Mouse (Mus musculus) megakaryocyte, adult 5-6 weeks (primary cell): ENCODE measurements around the gene Slc16a3. TPM values are rescaled to one million over a fixed set of nuclear protein-coding genes. Genes with fewer than 3 reads are reported as not detected.

Source experiments
- ATAC-seq: 2 replicates; pipeline ENCODE4 v1.8.0; 2016; ENCODE audit warnings: mild to moderate bottlenecking, inconsistent platforms; ENCODE audit not compliant: poor library complexity, severe bottlenecking
- total RNA-seq, 2 experiments: library from RNA; stranded (forward) in 1 of 2; stranded (reverse) in 1 of 2; fragments of 153-499, 151-499 nt in 1 of 2; fragments of 221-1000, 200-1000 nt in 1 of 2; gene quantifications; 2 replicates each; pipeline versions ENCODE4 v1.2.3 to v1.2.4; 2015 to 2017

Slc16a3 gene
- total RNA-seq (2015) (21.4 and 24.6 TPM in 2 replicates), total RNA-seq (2017) (35.2 and 40.7 TPM in 2 replicates)

DNA sequence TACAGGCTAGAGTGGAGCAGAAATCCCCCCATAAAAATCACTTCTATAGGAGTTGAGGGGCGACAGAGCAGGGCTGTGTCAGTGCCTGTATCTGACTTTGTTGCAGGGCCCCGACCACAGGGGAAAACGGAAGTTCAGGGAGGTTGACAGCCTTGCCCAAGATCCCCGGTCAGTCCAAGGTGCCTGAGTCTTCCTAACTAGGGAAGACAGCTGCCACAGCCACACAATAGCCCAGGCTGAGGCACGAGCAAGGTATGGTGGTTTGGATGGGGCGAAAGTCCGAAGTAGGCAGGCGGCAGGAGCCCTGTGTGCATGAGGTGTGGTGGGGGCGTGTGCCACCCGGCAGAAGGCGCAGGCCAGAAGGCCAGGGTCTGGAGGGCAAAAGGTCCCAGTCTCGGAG lies at the start of gene Slc16a3:
Slc16a3 (plus strand) TSS at position 153 of the 400 bp plus-strand sequence.
- peak; percentile 52 for ATAC-seq

DNA sequence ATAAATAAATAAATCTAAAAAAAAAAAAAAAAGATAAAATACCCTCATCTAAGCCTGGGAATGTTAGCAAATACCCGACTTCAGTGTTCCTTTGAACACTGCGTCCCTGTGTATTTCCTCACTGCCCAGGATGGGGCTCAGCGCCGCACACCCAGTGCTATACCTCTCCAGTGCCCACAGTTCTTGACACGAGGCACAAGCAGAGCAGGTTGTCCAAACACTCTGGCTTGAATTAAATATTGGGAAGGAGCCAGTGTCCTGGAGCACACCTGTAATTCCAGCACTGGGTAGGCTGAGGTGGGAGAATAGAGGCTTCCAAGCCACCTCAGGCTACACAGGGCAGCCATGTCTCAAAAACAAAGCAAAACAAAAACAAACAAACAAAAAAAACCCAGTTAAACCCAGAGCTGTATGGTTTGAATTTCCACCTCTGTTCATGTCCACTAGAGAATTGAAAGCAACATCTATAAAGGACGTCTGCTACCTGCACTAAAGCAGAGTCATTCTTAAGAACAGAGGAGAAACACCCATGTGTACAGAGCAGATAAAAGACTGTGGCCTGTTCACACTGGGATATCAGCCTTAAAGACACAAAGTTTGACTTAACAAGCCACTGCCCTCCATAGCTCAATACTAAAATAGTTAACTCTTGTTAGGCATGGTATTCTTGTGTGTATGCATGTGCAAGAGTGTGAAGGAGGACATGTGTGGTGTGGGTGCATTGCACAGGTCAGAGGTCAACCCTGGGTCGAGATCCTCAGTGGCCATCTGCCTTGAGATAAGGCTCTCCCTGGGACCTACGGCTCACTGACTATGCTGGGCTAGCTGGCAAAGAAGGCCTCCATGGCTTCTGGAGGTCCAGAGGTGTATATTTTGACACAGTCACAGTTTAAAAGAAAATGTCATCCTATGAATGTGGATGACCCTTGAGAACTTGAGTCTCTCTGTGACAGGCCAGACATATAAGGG lies 47.7 kb upstream of the Slc16a3 start:
- ATAC-seq: no peak

DNA sequence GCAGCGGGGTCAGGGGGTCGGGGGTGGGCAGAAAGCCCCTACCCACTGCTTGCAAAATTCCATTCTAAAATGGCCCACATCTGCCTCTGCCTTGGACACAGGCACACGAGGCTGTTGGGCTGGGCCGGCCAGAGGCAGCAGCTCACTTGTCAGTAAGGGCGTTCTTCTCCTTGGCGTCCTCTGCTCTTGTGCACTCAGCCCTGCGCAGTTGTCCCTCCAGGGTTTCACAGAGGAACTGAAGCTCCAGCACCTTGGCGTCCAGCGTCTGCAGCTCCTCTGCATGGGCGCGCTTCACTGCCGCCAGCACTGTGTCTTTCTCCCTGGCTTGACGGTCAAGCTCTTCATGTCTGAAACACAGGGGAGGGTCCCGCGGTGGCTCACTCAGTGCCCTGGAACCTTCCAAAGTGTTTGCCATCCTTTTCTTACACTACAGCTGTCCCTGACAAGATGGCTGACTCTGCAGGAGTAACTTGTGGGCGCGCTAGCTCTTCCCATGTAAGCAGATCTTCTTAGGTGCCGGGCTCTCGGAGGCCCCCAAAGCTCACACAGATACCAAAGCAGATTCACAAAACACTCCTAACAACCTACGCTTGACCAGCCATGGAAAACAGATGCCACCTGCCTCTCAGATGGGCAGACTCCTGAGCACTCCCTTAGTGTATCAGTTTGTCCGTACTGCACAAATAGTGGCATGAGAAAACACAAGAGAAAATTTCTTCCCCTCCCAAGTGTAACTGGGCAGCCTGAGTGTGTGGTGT lies 46.4 kb upstream of the Slc16a3 start:
- ATAC-seq: no peak

DNA sequence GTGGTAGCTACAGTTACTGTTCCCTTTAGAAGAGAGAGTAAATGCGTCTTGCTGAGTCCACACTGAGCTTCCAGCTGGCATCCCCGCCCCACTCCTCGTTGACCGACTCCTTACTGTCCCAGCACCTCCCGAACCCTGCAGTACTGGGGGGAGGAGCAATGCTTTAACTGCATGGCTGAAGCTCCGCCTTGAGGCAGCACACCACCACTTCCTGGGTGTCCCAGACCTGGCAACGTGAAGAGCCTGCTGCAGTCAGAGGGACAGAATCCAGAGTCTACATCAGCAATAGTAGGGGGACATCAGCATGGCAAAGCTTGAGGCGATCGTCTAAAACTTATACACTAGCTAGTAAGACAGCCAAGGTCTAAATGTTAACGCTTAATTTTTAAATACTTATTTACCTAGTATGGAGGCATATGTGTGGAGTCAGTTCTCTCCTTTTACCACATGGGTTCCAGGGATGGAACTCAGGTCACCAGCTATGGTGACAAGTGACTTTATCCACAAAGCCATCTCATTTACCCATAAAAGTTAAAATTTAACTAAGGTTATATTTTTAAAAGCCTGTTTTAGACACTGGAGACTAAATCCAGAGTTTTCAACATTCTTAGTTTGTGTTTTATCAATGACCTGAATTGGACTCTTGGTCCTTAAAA lies 45.7 kb upstream of the Slc16a3 start:
- no peak for ATAC-seq

DNA sequence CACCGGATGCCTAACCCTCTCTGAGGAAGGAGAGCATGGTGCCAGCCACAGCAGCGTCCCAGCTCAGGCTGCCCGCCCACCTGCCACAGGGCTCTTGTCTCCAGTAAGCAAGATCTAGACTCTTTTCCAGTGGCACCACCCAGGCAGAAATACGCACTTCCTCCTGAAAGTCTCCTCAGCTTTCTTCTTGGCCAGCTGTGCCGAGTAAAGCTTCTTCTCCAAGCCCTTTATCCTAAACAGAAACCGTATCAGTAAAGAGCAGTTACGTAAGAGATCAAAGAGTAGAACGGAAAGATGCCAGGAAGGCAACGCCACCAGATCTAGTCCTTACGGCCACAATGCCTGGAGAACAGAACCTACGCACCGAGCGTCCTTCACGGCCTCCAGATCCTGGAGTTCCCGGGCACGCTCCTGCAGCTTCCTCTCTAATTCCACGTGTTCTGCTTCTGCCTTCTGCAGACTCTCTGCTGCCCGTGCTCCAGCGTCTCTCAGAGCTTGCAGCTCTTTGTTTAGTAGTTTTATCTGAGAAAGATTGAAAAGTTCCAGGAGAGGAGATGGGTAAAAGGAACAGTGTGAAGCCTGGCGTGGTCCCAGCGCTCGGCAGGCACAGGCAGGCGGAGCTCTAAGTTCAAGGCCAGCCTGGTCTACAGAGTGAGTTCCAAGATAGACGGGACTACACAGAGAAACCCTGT lies 45.0 kb upstream of the Slc16a3 start:
- no peak for ATAC-seq

DNA sequence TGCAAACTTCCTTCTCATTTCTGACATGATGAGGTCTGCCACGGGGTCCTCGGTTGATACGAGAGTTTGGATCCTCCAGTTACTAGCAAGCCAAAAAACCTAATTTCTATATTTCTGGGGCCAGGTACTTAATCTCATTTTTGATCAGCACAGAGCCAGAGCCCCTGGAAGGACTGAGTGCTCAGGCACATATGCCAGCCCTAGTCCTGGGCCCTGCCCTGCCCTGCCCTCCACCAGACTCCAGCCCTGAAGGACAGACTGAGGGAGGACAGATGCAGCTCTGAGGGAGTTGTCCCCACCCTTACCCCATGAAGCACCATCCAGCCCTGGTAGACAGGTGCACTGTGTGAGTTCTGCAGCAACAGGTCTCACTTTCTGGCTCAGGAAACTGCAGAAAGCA lies 43.7 kb upstream of the Slc16a3 start:
- no peak for ATAC-seq

DNA sequence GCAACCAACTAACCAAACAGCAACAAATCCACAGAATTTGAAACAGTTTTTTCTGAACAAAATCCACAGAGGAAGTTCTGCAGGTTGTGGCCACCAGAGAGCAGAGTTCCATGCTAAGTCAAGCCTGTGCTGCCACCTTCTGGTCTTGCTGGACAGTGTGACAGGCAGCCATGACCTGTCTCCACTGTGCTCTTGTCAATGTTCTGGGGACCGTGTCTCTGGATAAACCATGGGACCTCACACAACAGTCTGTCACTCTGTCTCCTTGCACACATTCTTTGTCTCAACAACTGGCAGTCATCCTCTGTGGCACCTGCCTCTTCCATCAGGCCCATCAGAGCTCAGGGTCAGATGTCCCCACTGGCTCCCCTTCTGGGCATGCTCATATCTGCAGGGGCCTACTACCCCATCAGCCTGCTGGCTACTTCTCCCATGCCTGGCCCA lies 42.8 kb upstream of the Slc16a3 start:
- ATAC-seq: peak; percentile 97

DNA sequence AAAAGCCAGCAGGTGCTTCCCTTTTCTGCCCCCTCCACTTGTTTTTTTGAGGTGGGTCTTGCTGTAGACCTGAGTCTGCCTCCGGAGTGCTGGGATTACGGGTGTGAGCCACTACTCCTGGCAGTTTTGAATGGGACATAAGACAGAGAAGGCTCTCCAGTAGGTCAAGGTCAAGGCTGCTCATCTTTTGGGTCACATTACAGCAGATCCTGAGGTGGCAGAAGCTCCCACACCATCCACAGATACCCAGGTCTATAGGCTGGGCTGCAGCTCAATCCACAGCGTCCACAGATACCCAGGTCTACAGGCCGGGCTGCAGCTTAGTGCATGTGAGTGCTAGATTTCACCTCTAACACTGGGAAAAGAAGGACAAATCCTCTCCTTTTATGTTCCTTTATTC lies 34.5 kb upstream of the Slc16a3 start:
- no peak for ATAC-seq

DNA sequence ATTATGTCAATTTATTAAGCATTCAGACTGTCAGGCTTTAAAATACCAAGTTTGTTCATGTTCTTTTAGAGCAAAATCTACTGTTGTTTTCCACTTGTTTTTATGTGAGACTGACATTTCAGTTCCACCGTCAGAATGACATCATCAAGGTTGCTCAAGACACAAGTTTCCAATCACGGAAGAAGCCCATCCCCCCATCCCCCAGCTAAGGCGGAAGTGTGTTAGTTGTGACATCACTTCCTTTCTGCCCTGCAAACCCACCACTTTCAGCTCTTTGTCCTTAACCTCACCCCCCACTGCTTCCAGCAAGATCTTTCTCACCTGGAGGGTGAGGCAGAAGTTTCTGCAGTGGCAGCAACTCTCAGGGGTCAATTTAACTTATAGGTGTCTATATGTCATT lies 31.8 kb upstream of the Slc16a3 start:
- peak; percentile 99 for ATAC-seq

DNA sequence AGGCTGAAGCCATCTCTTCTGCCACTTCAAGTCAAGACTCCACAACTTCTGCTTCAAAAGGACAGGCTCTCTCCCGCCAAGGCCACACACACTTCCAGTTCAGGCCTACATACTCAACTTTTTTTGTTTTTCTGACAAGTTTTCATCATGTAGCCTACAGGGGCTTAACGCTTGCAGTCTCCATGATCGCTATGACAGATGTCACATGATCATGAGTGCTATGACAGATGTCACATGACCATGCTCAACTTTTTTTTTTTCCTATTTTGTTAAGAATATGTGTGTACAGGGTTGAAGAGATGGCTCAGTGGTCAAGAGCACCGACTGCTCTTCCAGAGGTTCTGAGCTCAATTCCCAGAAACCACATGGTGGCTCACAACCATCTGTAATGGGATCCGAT lies 30.5 kb upstream of the Slc16a3 start:
- ATAC-seq: no peak

DNA sequence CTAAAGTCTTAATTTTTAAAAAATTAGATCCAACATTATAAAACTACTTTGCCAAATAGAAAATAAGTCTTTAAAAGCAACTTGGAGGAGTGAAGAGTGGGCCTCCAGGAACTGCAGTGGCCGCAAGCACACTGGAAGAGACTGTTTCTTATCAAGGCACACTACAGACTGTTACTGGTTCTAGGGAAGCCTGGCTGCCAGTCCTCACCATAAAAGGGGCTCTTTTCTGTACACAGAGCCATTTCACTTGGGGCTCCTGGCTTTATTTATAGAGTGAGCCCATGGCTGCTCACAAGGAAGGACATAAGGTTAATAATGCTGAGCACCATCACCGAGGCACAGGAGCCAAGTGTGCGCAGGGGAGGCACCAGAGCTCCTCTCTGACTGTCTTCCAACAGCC lies 25.8 kb upstream of the Slc16a3 start:
- no peak for ATAC-seq

DNA sequence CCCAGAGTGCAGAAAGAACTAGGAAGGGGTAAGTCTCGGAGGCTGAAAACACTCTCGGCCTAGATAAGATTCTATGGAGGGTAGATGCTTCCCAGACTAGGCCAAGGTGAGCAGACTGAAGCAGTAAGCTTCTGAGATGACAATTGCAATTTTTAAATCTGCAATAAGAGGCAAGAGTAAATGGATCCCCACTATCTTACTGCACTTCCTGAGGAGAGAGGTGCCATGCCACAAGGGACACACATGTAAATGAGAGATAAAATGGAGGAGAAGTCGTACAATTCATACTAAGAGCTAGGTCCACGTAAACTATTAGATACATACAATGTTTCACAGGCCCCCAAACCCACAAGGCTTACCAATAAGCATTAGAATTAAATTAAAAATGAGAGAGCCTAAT lies 19.8 kb upstream of the Slc16a3 start:
- ATAC-seq: no peak

DNA sequence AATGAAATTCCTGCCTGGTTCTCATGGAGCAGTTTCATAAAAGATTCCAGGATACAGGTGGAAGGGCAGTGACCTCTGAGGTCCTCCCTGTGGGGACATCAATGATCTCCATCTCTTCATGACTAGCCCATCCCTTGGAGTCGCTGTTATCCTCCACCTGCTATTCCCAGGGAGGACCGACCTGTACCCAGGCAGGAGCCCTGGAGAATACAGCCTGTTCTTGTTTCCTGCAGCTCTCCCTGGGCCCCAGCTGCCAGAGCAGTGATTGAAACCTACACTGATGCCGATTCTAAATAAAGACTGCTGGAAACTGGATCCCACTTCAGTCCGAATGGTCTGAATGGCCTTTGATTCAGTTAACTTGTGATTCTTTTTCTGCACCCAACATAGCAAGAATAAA lies 16.8 kb upstream of the Slc16a3 start:
- ATAC-seq: no peak

DNA sequence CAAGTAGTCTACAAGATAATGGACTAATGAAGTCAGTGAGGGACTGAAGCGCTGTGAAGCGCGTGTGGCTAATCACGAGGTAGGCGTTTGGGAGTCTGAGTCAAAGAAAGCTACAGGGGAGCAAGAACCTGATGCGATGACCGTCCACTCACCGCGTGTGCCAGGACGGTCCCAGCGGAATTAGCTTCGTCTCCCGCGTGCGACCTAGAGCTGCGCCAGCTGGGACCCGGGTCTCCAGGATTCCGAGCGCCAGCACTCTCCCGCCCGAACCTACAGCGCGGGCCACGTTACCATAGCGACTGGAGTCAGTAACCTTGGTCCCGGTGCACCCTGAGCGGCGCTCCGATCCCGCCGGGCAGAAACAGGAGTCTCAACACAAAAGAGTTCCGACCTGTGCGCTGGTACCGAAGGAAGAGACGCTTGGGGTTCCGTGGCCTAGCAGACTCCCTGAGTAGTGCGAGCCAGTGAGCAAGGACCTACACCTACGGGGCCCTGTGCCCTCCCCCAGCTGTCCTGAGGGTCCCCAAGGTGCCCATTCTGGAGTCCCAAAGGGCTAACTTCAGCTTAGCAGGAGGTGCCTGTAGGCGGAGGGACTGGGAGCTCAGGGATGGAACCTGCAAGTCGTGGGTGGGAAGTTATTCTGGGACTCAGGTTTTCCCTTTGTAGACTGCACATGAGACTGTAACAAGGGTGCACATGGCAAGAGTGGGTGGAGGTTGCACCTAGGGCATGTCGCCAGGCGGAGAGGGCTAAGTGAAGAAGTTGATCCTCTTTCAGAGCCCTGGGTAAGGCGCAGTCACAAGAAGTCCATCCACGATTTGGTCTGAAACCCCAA lies 15.5 kb upstream of the Slc16a3 start, which contains the start of gene Ccdc57:
Ccdc57 (minus strand) TSS at position 309 of the 835 bp plus-strand sequence.
- ATAC-seq: peak; percentile 97

DNA sequence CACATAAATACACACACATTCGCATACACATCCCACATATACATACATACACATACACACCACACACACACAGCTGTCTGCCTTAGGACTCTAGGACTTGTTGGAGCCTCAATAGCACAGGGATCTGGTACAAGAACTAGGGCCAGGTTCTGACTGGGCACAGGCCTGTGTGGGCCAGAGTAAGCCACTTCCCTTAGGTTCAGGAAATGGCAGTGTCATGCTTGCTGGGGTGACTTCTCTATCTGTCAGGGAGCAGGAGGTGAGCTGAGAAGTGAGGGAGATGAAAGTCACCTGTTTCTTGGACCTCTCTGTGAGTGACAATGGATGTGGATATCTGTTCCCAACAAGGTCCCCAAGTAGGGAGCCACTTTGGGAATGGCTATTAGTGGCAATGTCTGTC lies 10.3 kb upstream of the Slc16a3 start:
- ATAC-seq: peak; percentile 60

DNA sequence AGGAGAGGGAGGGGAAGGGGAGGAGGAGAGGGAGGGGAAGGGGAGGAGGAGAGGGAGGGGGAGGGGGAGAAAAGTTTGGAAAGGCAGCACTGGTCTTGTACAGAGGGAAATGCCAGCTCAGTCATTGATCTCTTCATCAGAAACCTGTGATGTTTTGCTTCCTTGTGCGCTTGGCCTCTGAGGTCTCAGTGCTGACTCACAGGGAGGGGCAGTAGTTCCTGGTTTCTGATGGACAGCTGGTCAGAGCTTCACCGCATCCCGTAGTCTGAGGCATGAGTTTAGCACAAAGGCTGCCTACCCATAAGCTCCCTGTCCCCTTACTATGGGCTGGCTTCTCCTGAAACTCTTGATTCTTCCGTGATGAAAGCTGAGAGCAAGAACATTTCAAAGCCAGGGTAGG lies 9.5 kb upstream of the Slc16a3 start:
- ATAC-seq: peak; percentile 81

DNA sequence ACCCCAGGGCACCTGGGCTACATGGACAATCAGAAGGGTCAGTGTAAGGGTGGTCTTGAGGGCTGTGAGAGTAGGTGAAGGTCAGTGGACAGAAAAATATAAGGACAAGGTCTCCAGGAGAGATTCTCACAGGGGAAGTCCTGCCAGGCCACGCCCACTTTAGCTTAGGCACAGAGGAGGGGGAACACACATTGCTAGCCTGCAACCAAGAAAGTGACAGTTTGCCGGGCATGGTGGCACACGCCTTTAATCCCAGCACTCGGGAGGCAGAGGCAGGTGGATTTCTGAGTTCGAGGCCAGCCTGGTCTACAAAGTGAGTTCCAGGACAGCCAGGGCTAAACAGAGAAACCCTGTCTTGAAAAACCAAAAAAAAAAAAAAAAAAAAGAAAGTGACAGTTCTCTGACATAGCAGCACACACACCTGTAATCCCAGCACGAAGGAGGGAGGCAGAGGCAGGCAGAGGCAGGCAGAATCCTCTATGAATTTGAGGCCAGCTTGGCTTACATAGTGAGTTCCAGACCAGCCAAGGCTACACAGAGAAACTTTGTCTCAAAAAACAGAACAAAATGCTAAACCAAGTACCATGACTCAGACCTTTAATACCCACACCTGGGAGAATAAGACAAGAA lies 8.5 kb upstream of the Slc16a3 start:
- peak; percentile 36 for ATAC-seq

DNA sequence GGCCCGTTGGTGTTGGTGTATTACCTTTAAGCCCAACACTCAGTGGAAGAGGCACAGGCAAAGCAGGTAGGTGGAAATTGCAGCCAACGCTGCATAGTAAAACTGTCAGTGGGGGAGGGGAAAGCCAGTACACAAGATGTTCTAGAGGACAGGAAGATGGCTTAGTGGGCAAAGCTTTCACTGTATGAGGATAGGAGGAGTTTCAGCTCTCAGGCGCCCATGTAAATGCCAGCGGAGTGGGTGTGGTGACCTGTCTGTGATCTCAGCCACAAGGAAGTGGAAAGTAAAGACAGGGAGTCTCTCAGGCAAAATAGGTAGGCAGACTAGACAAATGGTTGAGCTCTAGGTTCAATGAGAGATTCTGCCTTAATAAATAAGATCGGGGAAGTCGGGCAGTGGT lies 7.3 kb upstream of the Slc16a3 start:
- ATAC-seq: peak; percentile 19; the same call in 1 of the 2 replicates

DNA sequence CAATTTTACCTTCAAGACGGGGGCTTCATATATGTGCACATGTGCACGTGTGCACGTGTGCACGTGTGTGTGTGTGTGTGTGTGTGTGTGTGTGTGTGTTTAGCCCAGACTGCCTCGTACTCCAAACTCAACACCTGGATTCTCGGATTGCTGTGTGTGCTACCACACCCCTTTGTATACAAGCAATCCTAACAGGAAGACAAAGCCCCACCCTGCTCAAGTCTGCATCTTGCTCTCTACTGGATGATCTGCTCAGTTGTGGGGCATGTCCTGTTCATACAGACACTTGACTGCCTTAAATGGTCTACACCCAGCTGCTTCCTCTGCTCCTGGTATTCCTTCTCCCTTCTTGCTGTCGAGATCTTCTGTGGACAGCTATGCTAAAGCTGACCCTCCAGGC lies 3.0 kb upstream of the Slc16a3 start:
- ATAC-seq: no peak
